Mouse (Mus musculus): Measurements from ENCODE around the gene Pex14.

DNA sequence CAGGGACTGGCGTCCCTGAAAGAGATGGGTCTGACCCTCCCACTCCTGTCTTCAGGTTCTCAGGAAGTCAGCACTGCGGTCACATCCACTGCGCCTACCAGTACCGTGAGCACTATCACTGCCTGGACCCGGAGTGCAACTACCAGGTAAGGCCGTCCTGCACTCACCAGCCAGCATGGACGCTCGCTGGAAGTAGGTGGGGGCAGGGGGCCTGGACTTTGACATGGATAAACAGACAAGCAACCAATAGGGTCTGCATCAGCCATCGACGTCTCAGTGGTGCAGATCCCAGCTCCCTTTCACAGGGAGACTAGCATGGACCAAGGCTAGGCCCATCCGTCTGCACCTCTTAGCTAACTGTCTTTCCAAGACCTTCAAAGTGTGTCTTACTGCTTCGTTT lies 163.6 kb downstream of the Pex14 start:
- no peak for TF ChIP-seq CTCF (IDR thresholded peaks at IDR 0.05; ENCODE audit: low read depth, low read length)
- no peak for TF ChIP-seq POLR2A (IDR thresholded peaks at IDR 0.05; ENCODE audit: extremely low read depth, insufficient read depth, low read length)

Measured in liver, adult 2 months (tissue).